Mouse (Mus musculus): ENCODE results near the gene Trim34a. TPM values are rescaled to one million over a fixed set of nuclear protein-coding genes. Genes with fewer than 3 reads are reported as not detected.

The Trim34a gene
- total RNA-seq, 2 experiments from 2014 or later: 1.4 to 2.2 TPM

Other genes with a start within 250 kb of the Trim34a start
- gene Olfr638, start 245.7 kb upstream of the Trim34a start, total RNA-seq (2021): not detected
- under 1 TPM; 0.08 to 0.17 TPM for gene Olfr639, start 227.2 kb upstream of the Trim34a start, total RNA-seq (2021)
- not detected for gene Olfr640, start 218.9 kb upstream of the Trim34a start, total RNA-seq (2021)
- not detected for gene Olfr641, start 209.0 kb upstream of the Trim34a start, total RNA-seq (2021)
- not detected for gene Olfr642, start 191.8 kb upstream of the Trim34a start, total RNA-seq (2021)
- gene 4930516K23Rik, start 183.0 kb upstream of the Trim34a start, total RNA-seq (2021): not detected
- gene Olfr644, start 172.6 kb upstream of the Trim34a start, total RNA-seq (2021): not detected
- not detected for gene Olfr645, start 159.0 kb upstream of the Trim34a start, total RNA-seq (2021)
- gene Olfr646, start 139.6 kb upstream of the Trim34a start, total RNA-seq (2021): under 1 TPM in 1 of 2 experiments, not detected in 1; 0.13 TPM
- gene Ubqln5, start 114.6 kb upstream of the Trim34a start, total RNA-seq (2021): not detected
- not detected for gene Olfr643, start 107.1 kb upstream of the Trim34a start, total RNA-seq (2021)
- not detected for gene Ubqln3, start 101.2 kb upstream of the Trim34a start, total RNA-seq (2021)
- not detected for gene Ubqlnl, start 93.9 kb upstream of the Trim34a start, total RNA-seq (2021)
- gene Olfm5, start 79.6 kb upstream of the Trim34a start, total RNA-seq (2021): not detected
- gene Olfr648, start 61.1 kb upstream of the Trim34a start, total RNA-seq (2021): under 1 TPM; 0.27 to 0.30 TPM
- gene Olfr649, start 48.5 kb upstream of the Trim34a start, total RNA-seq (2021): not detected
- gene Trim6, start 25.7 kb upstream of the Trim34a start, total RNA-seq (2021): under 1 TPM in 1 of 2 experiments, not detected in 1; 0.22 TPM
- gene Trim5, start 43.6 kb downstream of the Trim34a start, total RNA-seq (2021): under 1 TPM; 0.47 to 0.68 TPM
- gene Trim12a, start 71.0 kb downstream of the Trim34a start, total RNA-seq (2021): 1 to 10 TPM; 1.8 to 2.5 TPM
- not detected for gene Trim34b, start 85.0 kb downstream of the Trim34a start, total RNA-seq (2021)
- gene Trim12c, start 108.9 kb downstream of the Trim34a start, total RNA-seq (2021): 1 to 10 TPM; 1.4 to 1.8 TPM
- gene Trim30b, start 125.4 kb downstream of the Trim34a start, total RNA-seq (2021): not detected
- gene Trim30c, start 156.4 kb downstream of the Trim34a start, total RNA-seq (2021): under 1 TPM in 1 of 2 experiments, not detected in 1; 0.20 TPM
- gene Trim30a, start 220.7 kb downstream of the Trim34a start, total RNA-seq (2021): under 1 TPM; 0.47 to 0.51 TPM

Data from layer of hippocampus, postnatal 36 days (tissue).